Mouse (Mus musculus): ENCODE results near the gene Klk8.

GRCm38 (mm10) chr7:43821581-43821980, 24.2 kb downstream of the Klk8 start:
- TF ChIP-seq POLR2A (IDR thresholded peaks at IDR 0.05; ENCODE audit: insufficient read depth, low read length) (no peak), CTCF (IDR thresholded peaks at IDR 0.05; ENCODE audit: low read depth, low read length) (no peak), EP300 (IDR thresholded peaks at IDR 0.05; ENCODE audit: insufficient read depth, low read depth, low read length) (no peak)
